Mouse (Mus musculus): ENCODE measurements at regions not wholly inside any gene's neighbourhood (a gene's known extent, or its start where the extent isn't known, plus 50 kb on each side); places are given as distances from the start of the nearest gene placed in this dataset.

DNA sequence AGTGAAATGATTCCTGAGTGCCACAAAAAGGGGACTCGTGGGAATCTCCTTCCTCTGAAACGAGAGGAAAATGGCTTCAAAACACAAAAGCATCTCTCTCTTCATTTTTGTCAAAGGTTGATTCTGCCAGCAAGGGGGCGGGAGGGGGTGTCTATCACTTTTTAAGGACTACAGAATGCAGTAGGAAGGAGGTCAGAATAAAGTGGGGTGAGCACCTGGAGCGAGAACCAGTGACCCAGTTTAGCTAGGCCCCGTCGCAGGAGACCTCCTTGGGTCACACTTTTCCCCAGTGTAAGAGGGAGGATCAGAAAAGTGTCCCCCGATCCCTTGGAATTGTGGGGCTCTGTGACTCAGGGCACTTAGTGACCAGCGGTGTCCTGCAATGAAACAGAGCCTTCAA, 133.1 kb downstream of the Tgfb2 start:
- DNase-seq (ENCODE audit: low spot score), result no peak

DNA sequence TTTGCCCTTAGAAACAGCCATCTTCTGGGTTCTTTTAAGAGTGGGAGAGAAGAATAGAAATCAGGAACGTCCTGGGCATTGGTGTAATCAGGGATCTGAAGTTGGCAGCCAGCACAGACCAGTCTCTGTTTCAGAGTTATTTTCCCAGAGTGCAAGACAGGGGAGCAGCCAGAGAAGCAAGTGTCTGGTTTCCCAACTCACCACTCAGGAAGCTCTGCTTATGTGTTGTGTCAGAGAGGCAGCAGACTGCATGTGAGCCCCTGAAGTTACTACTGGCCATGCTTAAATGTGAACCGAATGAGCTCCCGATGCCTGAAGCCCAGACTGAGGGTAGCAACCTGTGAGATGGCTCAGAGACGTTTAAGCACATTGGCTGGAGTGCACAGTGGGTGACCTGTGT, 133.7 kb downstream of the Tgfb2 start:
- no peak for DNase-seq (ENCODE audit: low spot score)

DNA sequence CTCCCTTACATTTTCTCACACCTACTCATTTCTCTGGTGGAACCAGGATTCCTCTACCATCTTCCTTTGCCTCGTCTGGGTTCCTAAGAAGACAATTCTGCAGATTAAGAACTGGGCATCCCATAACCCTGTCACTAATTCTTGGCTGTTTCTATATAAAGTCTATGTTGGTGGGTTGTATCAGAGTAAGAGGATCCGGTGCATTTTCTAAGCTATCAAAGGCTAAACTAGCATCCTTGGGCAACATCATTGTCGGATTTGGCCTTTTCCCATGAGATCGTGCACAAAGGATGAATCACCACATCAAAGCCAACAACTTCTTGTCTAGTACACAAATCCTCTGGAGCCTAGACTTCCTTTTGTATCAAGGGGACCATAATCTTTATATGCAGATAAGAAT, 137.3 kb downstream of the Tgfb2 start:
- no peak for DNase-seq (ENCODE audit: low spot score)

DNA sequence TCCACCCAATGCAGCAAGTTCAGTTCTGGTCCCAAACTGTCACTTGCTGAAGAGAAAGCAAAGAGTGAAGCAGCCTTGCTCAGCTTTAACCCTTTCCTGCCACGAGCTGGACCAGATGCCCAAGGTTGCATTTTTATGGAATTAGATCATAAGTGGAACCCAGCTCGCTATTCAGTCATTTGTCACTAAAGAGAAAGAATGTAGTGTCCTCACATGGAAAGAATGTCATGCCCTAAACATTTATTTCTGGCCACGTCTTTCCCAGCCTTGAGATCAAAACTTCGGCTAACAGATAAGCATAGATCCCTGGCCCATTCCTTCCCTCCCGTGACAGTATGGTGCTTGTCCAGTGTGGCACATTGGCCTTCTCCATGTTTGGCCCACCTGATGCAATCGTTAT, 137.7 kb downstream of the Tgfb2 start:
- DNase-seq (ENCODE audit: low spot score), result no peak

DNA sequence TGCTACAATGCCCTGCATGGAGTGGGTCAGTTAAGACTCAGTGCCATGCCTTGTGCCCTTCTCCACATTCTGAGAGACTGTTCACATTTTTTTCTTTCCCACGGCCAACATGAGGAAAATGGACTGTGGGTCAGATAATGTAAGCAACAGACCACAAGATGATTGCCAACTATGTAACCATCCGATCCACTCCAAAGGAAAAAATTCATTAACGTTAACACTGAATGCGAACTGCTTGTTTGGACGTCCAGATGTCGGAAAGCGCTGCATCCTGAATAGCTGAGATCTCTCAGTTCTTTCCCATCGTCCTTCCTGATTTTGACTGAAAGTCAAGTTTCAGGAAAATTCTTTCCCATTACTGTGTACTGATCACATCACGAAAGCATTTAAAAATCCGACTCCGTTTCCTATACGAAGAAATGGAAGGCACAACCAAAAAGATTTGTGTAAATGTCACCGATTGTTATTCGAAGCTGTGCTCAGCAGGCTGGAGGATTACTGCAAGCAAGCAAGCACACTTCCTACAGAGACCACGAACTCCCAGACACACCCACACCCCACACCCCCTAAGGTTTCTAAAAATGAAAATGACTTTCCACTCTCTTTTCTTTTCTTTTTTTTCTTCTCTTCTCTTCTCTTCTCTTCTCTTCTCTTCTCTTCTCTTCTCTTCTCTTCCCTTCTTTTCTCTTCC, 138.5 kb downstream of the Tgfb2 start:
- no peak for DNase-seq (ENCODE audit: low spot score)

DNA sequence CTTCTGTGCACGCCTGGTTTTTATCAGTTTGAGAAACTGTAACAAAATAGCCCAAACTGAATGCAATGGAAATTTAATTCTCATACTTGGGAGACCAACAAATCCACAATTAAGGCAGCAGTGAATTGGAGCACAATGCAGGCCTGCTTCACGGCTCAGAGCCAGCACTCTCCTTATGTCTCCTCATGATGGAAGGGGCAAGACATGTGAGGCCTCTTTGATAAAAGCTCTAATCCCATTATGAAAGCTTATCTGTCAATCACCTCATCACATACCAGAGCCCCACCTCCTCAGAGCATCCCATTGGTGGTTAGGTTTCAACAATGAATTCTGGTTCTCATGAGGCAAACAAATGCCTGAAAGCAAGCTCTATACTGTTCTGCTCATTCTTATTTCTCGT, 143.8 kb downstream of the Tgfb2 start:
- no peak for DNase-seq (ENCODE audit: low spot score)

DNA sequence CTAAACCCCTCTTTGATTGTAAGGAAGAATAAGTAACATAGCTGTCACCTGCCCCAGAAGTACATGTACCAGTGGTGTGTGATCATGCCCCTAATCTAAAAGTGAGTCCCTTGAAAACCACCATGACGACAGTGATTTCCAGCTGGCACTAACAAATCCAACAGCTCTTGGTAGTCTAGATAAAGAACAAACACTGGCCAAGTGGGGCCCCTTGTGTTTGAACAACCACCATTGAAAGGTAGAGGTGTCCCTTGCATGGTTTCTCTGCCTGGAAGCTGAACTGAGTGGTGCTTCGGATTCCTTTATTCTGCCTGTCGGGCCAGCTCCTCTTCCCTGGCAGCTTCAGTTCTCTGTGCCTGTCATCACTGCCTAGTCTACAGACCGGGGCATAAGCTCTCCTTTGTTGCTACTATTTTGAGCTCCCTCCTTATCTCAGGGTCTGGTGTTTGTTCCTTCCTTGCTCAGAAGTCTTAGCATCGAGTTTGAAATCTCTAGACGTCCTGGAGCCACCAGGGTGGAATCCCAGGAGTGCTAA, 150.3 kb downstream of the Tgfb2 start:
- no peak for DNase-seq (ENCODE audit: low spot score)

DNA sequence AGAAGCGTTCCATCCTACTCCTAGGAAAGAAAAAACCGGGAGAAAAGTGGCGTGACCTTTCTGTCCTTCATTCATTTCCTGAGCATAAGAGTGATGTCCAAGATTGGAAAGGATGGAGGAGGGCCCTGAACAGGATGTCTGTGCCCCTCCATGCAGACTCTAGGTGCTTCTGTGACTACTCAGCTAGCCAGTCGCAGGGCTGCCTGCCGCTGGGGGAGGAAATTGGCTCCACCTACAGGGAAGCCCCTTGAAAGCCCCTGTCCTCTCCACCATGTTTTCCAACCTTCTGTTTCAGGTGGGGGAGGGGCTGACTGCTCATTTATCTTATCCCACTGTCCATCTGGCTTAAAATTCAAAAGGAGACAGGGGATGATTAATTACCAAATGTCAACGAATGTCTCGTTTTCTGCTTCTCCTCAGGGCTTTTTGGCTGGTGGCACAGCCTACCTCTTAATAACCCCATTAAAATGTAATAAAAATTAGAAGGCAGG, 151.2 kb downstream of the Tgfb2 start:
- DNase-seq (ENCODE audit: low spot score), result no peak

DNA sequence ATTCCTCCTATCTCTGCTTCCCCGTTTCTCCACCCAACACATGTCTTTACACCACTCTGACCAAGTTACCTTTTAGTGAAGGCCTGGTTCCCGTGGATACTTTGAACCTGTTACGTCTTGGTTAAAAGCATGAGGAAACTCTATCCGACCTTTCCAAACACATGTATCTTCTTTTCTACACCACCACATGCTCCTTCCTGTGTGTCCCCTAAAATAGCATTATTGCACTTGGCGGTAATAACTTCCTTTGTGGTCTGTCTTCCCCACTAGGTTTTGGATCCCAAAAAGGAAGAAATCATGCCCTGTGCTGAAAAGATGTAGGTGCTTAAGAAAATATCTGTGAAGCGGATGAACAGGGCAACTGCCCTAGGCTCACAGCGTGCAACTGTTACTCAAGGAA, 153.1 kb downstream of the Tgfb2 start:
- no peak for DNase-seq (ENCODE audit: low spot score)

DNA sequence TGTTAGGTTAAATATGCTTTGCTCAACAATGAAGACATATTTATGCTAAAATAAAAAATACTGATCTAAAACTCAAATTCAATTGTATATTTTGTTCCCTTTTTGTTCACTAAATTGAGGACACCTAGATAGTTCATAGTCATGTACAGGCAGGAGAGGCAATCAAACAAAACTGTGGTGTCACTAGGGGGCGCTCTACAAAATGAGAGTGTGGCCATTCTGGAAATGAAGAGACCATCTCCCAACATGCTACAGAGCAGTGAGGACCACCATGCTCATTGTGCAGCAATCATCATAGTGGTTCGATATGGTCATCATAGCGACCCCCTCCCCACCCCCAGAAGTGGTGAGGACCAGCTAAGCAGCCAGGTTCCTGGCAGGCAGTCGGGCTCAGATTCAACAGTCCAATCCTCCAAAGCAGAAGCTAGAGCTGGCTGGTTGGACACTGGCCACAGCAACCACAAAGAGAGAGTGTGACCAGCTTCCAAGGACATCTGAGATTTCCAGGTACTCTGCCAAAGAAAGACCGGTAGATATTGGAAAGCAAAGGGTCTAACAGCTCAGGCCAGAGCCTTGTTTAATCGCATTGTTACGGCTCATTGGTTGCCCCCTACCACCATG, 155.4 kb downstream of the Tgfb2 start:
- DNase-seq (ENCODE audit: low spot score), result no peak

DNA sequence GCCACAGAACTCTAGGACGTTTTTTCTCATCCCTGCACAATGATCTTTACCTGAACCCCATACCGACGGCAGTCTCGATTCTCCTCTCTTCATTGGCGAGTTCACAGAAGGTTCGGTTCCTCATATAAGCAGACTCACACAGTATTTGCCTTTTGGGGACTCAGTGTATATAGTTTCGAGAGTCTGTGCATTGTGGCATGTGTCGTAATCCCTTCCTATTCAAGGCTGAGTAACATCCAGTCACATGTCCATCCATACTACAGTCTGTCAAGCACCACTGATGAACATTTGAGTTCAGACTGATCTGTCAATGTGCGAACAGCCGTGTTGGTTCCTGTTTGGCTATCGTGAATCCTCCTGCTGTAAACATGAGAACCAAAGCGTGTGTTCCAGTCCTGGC, 156.6 kb downstream of the Tgfb2 start:
- DNase-seq (ENCODE audit: low spot score), result no peak

DNA sequence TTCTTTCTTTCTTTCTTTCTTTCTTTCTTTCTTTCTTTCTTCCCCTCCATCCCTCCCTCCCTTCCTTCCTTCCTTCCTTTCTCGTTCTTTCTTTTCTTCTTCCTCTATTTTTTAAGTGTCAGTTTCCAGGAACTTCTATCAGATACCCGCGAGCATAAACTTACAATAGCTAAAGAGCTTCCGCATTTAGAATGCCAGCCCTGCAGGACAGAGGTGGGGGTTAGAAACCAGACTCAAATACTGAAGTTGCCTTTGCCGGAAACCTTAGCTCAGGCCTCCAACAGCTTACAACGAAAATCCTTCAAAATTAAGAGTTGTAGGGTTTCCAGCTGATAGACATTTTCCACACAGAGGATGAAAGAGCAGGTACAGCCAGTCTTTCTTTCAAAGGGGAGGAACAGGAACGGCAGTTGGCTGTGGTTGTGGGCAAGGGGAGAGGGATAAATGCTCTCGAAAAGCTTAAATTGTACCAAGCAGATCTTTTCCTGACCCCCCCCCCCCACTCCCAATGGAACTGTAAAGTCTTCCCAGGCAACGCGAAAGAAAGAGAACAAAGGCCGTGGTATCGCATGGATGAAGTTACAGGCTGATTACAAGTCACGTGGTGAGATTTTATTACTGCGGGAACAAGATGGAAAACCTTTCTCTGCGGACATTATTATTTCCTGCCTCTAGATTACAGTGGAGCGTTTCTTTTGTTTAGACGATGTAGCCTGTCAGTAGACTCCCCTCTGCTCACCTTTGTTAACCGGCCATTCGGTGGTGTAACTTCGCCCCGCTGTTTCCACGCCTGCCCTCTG, 159.2 kb downstream of the Tgfb2 start:
- no peak for DNase-seq (ENCODE audit: low spot score)

DNA sequence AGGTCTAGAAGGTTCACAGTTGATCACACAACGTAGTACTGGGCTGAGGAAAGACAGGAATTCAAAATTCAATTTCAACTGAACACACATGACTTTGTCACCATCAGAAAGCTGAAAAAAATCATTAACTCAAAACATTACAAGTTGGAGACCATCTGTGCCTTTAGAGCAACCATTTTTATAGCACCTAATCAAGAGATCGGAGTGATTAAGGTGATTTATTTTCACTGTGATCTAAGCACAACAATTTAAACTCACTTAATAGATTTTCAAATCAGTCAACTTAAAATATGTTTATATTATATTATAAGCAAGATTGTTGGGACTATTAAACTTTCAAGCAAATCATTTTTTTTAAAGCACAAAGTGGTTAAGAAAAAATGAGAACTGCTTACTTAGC, 165.7 kb downstream of the Tgfb2 start:
- DNase-seq (ENCODE audit: low spot score), result no peak

DNA sequence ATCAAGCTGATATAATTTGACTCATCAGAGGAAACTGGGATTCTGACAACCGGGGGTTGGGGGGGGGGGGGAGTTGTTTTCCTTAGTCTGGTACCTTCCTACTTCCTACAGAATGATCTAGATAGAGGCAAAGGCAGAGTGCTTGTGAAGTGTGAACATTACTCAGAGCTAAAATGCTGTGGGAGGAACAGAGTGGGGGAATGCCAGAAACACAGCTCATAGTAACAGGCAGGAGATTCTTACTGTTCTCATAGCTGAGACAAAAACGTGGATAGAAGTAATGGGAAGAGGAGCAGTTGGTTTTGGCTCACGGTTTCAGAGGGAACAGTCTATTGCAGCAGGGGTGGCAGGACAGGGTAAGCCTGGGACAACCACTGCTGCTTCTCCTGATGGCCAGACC, 167.6 kb downstream of the Tgfb2 start:
- DNase-seq (ENCODE audit: low spot score), result no peak

DNA sequence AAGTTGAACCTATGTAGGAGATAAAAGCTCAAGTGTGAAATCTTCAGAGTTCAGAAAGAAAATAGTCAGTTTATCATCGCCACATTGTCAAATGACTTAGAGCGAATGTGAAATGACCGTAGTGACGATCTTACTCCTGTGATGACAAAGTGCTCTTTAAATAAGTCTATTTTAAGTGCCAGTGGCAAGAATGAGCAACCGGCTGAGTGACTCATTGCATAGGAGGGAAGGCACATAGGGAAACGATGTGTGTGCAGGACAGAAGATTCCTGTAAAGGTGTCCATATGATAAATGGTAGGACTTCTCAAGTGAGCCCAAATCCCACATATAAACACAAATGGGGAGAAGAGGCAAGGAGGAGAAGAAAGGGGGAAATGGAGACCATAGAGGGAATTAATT, 189.8 kb downstream of the Tgfb2 start:
- DNase-seq (ENCODE audit: low spot score), result no peak

DNA sequence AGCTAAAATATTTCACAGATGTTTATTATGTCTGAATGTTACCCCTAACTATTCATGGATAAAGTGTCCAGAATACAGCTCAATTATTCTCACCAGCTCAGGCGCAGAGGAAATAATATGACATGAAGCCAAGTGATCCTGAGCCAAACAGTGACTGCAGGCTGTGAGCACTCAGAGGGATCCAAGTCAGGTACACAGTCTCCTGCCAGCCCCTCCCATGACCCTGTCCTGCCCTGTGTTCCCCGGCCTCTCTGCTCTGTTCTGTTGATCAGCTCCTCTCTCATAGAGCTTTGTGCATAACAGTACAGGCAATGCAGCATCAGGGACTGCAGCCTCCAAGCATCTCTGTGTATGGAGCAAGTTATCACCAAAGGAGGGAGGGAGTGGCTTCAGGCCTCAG, 190.7 kb downstream of the Tgfb2 start:
- DNase-seq (ENCODE audit: low spot score), result no peak

DNA sequence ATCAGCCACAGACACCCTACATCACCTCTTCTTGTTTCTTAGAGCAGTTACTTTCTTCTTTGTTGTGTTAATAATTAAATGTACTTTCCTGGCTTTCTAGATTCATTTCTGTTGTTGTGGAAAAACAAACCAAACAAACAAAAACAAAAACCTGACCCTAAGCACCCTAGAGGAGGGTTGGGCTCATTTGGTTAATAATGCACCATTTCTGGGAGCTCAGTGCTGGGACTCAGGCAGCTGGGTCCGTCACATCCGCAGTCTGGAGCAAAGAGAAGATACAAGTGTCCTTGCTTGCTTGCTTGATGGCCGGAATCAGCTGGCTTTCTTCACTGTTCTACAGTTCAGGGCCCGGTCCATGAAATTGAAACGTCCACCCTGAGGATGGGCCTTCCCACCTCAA, 191.9 kb downstream of the Tgfb2 start:
- no peak for DNase-seq (ENCODE audit: low spot score)

DNA sequence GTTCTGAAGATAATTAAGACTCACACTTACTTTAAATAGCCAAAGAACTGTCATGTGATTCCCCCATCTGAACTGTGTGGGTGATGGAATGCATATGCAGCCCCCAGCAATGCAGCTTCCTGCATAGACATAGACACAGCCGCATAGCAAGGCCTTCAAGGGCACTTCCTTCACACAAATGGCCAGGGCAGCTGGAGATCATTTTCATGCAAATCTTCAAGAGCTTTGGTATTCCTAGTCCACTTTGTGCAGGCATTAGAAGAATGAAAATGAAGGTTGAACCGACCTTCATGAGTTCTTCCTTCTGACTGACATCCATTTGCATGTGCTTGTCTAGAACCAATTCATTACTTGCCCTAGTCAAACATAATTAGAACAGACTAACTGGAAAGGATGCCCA, 195.3 kb downstream of the Tgfb2 start:
- DNase-seq (ENCODE audit: low spot score), result no peak

DNA sequence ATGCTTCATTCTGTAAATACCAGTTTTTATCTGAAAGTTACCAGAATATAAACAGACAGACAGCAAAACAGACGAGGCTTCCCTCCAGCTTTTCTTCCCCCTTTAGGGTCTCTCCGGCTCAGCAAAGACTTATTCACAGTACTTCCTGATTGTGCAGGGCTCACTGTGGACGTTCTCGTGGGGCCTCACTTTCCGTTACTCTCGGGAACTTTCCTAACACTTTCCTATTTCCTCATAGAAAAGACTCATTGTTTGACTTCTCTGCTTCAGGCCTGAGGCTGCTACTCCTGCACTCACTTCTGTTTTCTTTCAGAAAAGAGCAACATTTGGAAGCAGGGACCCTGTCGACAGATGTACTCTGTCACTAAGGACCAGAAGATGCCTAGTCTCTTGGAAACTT, 197.4 kb downstream of the Tgfb2 start:
- no peak for DNase-seq (ENCODE audit: low spot score)

DNA sequence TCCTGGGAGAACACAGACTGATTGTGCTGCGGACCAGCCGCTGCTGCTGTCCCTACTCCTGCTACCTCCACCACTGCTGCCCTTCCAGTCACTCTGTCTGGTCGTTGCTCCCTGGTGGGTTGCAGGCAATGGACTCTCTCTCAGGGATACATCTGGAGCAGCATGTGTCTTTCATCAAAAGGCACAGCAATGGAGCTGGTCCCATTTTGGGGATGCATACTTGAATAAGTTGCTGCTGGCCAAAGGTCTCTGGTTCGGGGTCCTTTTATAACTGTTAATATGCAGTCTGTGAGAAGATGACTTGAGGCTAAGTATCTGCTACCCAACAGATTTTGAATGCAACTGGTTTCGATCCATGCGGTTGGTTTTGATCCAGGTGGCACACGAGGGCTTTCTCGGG, 197.8 kb downstream of the Tgfb2 start:
- DNase-seq (ENCODE audit: low spot score), result no peak

DNA sequence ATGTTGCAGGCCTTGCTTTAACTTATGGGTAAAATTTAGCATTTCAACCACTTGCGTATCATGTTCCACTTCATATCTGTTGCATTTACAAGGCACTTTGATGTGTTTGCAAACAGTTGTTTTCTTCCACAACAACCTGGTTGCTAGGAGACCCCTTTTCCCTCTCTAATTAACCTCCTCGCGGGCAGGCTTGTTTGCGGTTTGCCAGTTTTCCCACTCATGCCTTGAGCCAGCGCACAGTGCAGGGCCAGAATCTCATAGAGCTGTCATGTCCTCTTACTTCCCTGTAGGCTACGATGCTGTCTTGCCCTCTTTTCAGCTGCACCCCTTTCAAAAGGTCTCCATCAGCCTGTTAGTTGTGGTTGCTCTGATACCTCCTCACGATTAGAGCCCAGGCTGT, 199.3 kb downstream of the Tgfb2 start:
- DNase-seq (ENCODE audit: low spot score), result no peak

DNA sequence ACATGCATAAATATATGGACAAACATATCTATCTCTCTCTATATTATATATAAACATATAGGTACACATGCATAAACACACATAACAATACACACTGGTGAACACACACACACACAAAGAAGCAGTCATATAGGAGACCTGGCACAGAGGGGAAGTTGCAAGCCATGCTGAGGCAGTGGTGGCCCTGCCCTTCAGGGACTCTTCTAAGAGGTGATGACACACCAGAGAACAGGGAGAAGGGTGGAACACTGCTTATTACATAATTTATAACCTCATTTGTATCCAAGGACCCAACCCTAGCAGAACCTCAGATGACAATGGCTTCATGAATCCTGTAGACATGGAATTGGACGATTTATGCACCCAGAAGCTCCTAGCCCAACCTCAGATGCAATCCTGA, 199.9 kb downstream of the Tgfb2 start:
- DNase-seq (ENCODE audit: low spot score), result no peak
